14 mouse cellular contexts compared by ENCODE assay signal in genomic region chr11:117327633-117328032, GRCm38 (mm10).
DNase-seq lines count a peak whose midpoint lies in the region; ATAC-seq and TF ChIP-seq lines count a peak whose summit lies in the region.
"Had no signal": no experiment of that assay in that cellular context is flagged by ENCODE, and none has a peak within 500 bp of the region (broad histone marks: within the 10 kb centered on the region; RNA-seq: fewer than 3 reads in every experiment).

No protein-coding gene starts in this region.

- peak overlapping the region; percentile 33; the same call in 1 of the 2 replicates for H3K4me2 ChIP-seq in heart, embryonic 15.5 days
- no peak overlapping the region for H3K4me2 ChIP-seq in midbrain, embryonic 13.5 days (replicated peaks)
- peak overlapping the region; percentile 83 for H3K4me2 ChIP-seq in CH12.LX (ENCODE audit: insufficient read depth, low read depth, poor library complexity, severe bottlenecking)

- peaks cover 74% of the 10 kb centered on the region for H3K4me1 ChIP-seq in heart, embryonic 15.5 days (replicated peaks)
- peaks cover 74% of the 10 kb centered on the region for H3K4me1 ChIP-seq in midbrain, embryonic 10.5 days
- H3K4me1 ChIP-seq in midbrain, embryonic 13.5 days (replicated peaks) = peaks cover 52% of the 10 kb centered on the region
- H3K4me1 ChIP-seq in CH12.LX (ENCODE audit: control insufficient read depth in 1 of 2, insufficient read depth in 2 of 2) = peaks cover 53 to 87% of the 10 kb centered on the region in 2 experiments

- H3K9me3 ChIP-seq in heart, embryonic 15.5 days (replicated peaks) = no peaks in the 10 kb centered on the region
- no peaks in the 10 kb centered on the region for H3K9me3 ChIP-seq in midbrain, embryonic 10.5 days (replicated peaks)
- no peaks in the 10 kb centered on the region for H3K9me3 ChIP-seq in midbrain, embryonic 13.5 days
- no peaks in the 10 kb centered on the region for H3K9me3 ChIP-seq in CH12.LX (replicated peaks; ENCODE audit: low read length)
- H3K9me3 ChIP-seq: forebrain, embryonic 10.5 days had no signal

- no peaks in the 10 kb centered on the region for H3K36me3 ChIP-seq in heart, embryonic 15.5 days
- H3K36me3 ChIP-seq in midbrain, embryonic 10.5 days = no peaks in the 10 kb centered on the region
- H3K36me3 ChIP-seq in midbrain, embryonic 13.5 days = no peaks in the 10 kb centered on the region
- peaks cover 0 to 40% of the 10 kb centered on the region in 2 experiments for H3K36me3 ChIP-seq in CH12.LX (replicated peaks in 1 of 2; ENCODE audit: control insufficient read depth in 1 of 2, insufficient read depth in 1 of 2, low read length in 1 of 2)

- no peak for TF ChIP-seq CTCF in CH12.LX (conservative IDR thresholded peaks at IDR 0.05 in 1 of 2, IDR thresholded peaks at IDR 0.05 in 1 of 2; ENCODE audit: low read depth in 2 of 2, low read length in 2 of 2)

- TF ChIP-seq RAD21 in CH12.LX (IDR thresholded peaks at IDR 0.05; ENCODE audit: low read depth, low read length) = peak; percentile 13

- H3K79me2 ChIP-seq in CH12.LX (replicated peaks; ENCODE audit: control insufficient read depth, extremely low read depth, insufficient read depth, poor library complexity, severe bottlenecking) = peaks cover 64% of the 10 kb centered on the region

- no peak for DNase-seq in heart, adult 11 months
- DNase-seq in midbrain, embryonic 10.5 days (ENCODE audit: low spot score) = no peak
- DNase-seq in CH12.LX (ENCODE audit: extremely low read depth) = peak; percentile 97
- DNase-seq in induced T-regulatory cell, adult 2 months (ENCODE audit: low read depth) = peak; percentile 82
- DNase-seq in adrenal gland, postnatal 14 days = no peak
- no peak for DNase-seq in layer of hippocampus, postnatal 25 days (ENCODE audit: extremely low spot score in 1 of 2, low spot score in 1 of 2)
- DNase-seq: cerebellum, adult 9-10 months; embryo, embryonic 11 days; heart, postnatal 14 days; kidney, adult 9 months; midbrain, embryonic 14.5 days had no signal

- no peak overlapping the region for H3K9ac ChIP-seq in heart, embryonic 15.5 days
- H3K9ac ChIP-seq in midbrain, embryonic 13.5 days (replicated peaks) = no peak overlapping the region
- peak overlapping the region; percentile 68 for H3K9ac ChIP-seq in CH12.LX (ENCODE audit: insufficient read depth, low read depth)

- in situ Hi-C loops in CH12.LX (cut with MboI; ENCODE audit: low pct_ligation_motif_present, low pct_unique_long_range_greater_than_20kb, low sequenced_read_pairs) = no loop called here

- no peaks in the 10 kb centered on the region for H3K27me3 ChIP-seq in heart, embryonic 15.5 days
- H3K27me3 ChIP-seq in midbrain, embryonic 10.5 days (ENCODE audit: low read depth, poor library complexity, severe bottlenecking) = no peaks in the 10 kb centered on the region
- H3K27me3 ChIP-seq in midbrain, embryonic 13.5 days = no peaks in the 10 kb centered on the region
- no peaks in the 10 kb centered on the region for H3K27me3 ChIP-seq in CH12.LX (replicated peaks)

- 72% methylated on average over 5 of the region's 5 CpGs for WGBS in heart, embryonic 15.5 days
- 88% methylated on average over 5 of the region's 5 CpGs for WGBS in midbrain, embryonic 10.5 days
- WGBS in midbrain, embryonic 13.5 days = 91% methylated on average over 5 of the region's 5 CpGs

- dilution Hi-C loops in CH12.LX (cut with MboI; ENCODE audit: extremely low pct_ligation_motif_present, extremely low pct_unique_long_range_greater_than_20kb, low sequenced_read_pairs) = no loop called here

- H3K27ac ChIP-seq in heart, embryonic 15.5 days = peak overlapping the region; percentile 21; the same call in 1 of the 2 replicates
- peak overlapping the region; percentile 63; the same call in 1 of the 2 replicates for H3K27ac ChIP-seq in midbrain, embryonic 10.5 days (replicated peaks)
- no peak overlapping the region for H3K27ac ChIP-seq in midbrain, embryonic 13.5 days
- H3K27ac ChIP-seq in CH12.LX (ENCODE audit: insufficient read depth, low read depth) = peak overlapping the region; percentile 93

- peak; percentile 97 for TF ChIP-seq EP300 in CH12.LX (IDR thresholded peaks at IDR 0.05; ENCODE audit: low read length)

- no peak for ATAC-seq in heart, embryonic 15.5 days (replicated peaks; ENCODE audit: insufficient number of reproducible peaks, insufficient read depth, low FRiP score, low read depth)
- ATAC-seq in midbrain, embryonic 13.5 days = no peak

- TF ChIP-seq POLR2A in CH12.LX (IDR thresholded peaks at IDR 0.05; ENCODE audit: low read depth, low read length) = peak; percentile 71

- no peak overlapping the region for H3K4me3 ChIP-seq in heart, embryonic 15.5 days
- no peak overlapping the region for H3K4me3 ChIP-seq in midbrain, embryonic 10.5 days
- no peak overlapping the region for H3K4me3 ChIP-seq in midbrain, embryonic 13.5 days (replicated peaks)
- peak overlapping the region; percentile 43 to 62 (median 50) for H3K4me3 ChIP-seq in CH12.LX (replicated peaks in 1 of 3; ENCODE audit: low read depth in 2 of 3, low read length in 2 of 3, poor library complexity in 1 of 3)
- H3K4me3 ChIP-seq: forebrain, embryonic 10.5 days had no signal

TF ChIP-seq in CH12.LX, 34 proteins besides CTCF, POLR2A, EP300 and RAD21:
- peak; percentile 70; the same call in 1 of the 2 replicates for TF ChIP-seq TBP (conservative IDR thresholded peaks at IDR 0.05; ENCODE audit: low read depth, low read length)
- TF ChIP-seq JUND (conservative IDR thresholded peaks at IDR 0.05; ENCODE audit: low read depth, low read length) = peak; percentile 66; the same call in 1 of the 2 replicates
- TF ChIP-seq JUN (IDR thresholded peaks at IDR 0.05; ENCODE audit: insufficient read depth, low read depth, low read length) = no peak; the same call in 1 of the 2 replicates
- TF ChIP-seq MYC (IDR thresholded peaks at IDR 0.05; ENCODE audit: low read depth, low read length) = 0 out of 2 replicates have a peak, but pooled peaks have one; percentile 73
- TF ChIP-seq ZNF384 (IDR thresholded peaks at IDR 0.05; ENCODE audit: low read depth, low read length) = no peak
- TF ChIP-seq SIN3A (IDR thresholded peaks at IDR 0.05; ENCODE audit: low read length) = peak; percentile 61; the same call in 1 of the 2 replicates
- TF ChIP-seq PAX5 (IDR thresholded peaks at IDR 0.05; ENCODE audit: low read length) = no peak
- TF ChIP-seq ETS1 (conservative IDR thresholded peaks at IDR 0.05; ENCODE audit: low read depth, low read length) = peak; percentile 93
- peak; percentile 87 for TF ChIP-seq MEF2A (IDR thresholded peaks at IDR 0.05; ENCODE audit: borderline replicate concordance, low read depth, low read length)
- TF ChIP-seq TCF12 (IDR thresholded peaks at IDR 0.05; ENCODE audit: low read depth, low read length) = peak; percentile 99
- peak; percentile 86 for TF ChIP-seq BHLHE40 (IDR thresholded peaks at IDR 0.05; ENCODE audit: low read depth, low read length)
- TF ChIP-seq GABPA (IDR thresholded peaks at IDR 0.05; ENCODE audit: insufficient replicate concordance, low read depth, low read length) = no peak
- no peak for TF ChIP-seq ZKSCAN1 (IDR thresholded peaks at IDR 0.05; ENCODE audit: borderline replicate concordance, low read depth, low read length)
- peak; percentile 85 for TF ChIP-seq IRF4 (IDR thresholded peaks at IDR 0.05; ENCODE audit: low read depth, low read length)
- no peak for TF ChIP-seq ZC3H11A (IDR thresholded peaks at IDR 0.05; ENCODE audit: low read depth, low read length)
- TF ChIP-seq E2F4 (IDR thresholded peaks at IDR 0.05; ENCODE audit: insufficient replicate concordance, low read depth, low read length) = no peak
- peak; percentile 12; the same call in 1 of the 2 replicates for TF ChIP-seq RCOR1 (conservative IDR thresholded peaks at IDR 0.05; ENCODE audit: low read depth, low read length)
- peak; percentile 4; the same call in 1 of the 2 replicates for TF ChIP-seq SMC3 (IDR thresholded peaks at IDR 0.05; ENCODE audit: low read depth, low read length)
- TF ChIP-seq HCFC1 (IDR thresholded peaks at IDR 0.05; ENCODE audit: low read depth, low read length) = peak; percentile 59
- no peak; the same call in 1 of the 2 replicates for TF ChIP-seq CHD1 (IDR thresholded peaks at IDR 0.05; ENCODE audit: low read depth, low read length)
- peak; percentile 71; the same call in 1 of the 2 replicates for TF ChIP-seq MAFK (IDR thresholded peaks at IDR 0.05; ENCODE audit: insufficient replicate concordance, low read length)
TF ChIP-seq in CH12.LX: peak in this region for 13.

Comparison
In these comparisons a context has a peak if more than half of its experiments do, and no peak if none do; other contexts are left out.
1. H3K4me3 ChIP-seq: peak in CH12.LX (3 of 3); none in heart, embryonic 15.5 days (single experiment), midbrain, embryonic 10.5 days (single experiment) and midbrain, embryonic 13.5 days (single experiment).
2. DNase-seq: peak in CH12.LX (single experiment) and induced T-regulatory cell, adult 2 months (single experiment); none in heart, adult 11 months (single experiment), midbrain, embryonic 10.5 days (single experiment), adrenal gland, postnatal 14 days (single experiment) and layer of hippocampus, postnatal 25 days (0 of 2).